Mouse (Mus musculus) stomach, embryonic 14.5 days (tissue): ENCODE data around the gene Gm15128. TPM values are rescaled to one million over a fixed set of nuclear protein-coding genes. Genes with fewer than 3 reads are reported as not detected.
"Not testable (repeated sequence)": the region's sequence is repeated elsewhere in the genome, so short reads cannot be mapped to it uniquely, and the experiment has no call there.

ENCODE experiments used
- ATAC-seq: fragments of 200-750 bp; cut with Nextera tagmentation; 2 replicates; pipeline ENCODE4 v1.8.0; 2017; ENCODE audit warnings: low read depth, moderate TSS enrichment; ENCODE audit not compliant: insufficient number of reproducible peaks, insufficient read depth, low FRiP score
- H3K27ac ChIP-seq: fragments of 300-500 bp; sonication (generic); 2 replicates; pipeline ENCODE4 v1.5.1; 2014; ENCODE audit warnings: mild to moderate bottlenecking, low read length, moderate library complexity, mixed read lengths
- H3K27me3 ChIP-seq: fragments of 300-500 bp; sonication (generic); 2 replicates; pipeline ENCODE4 v1.6.1; 2014; ENCODE audit warnings: low read length, control low read depth, mixed read lengths; ENCODE audit not compliant: control insufficient read depth, insufficient read depth
- H3K36me3 ChIP-seq: fragments of 300-500 bp; sonication (generic); 2 replicates; pipeline ENCODE4 v1.6.1; 2014; ENCODE audit warnings: mild to moderate bottlenecking, control low read depth, low read length, moderate library complexity, mixed read lengths; ENCODE audit not compliant: control insufficient read depth, insufficient read depth
- H3K4me1 ChIP-seq: fragments of 300-500 bp; sonication (generic); 2 replicates; pipeline ENCODE4 v1.6.1; 2014; ENCODE audit warnings: low read length, control low read depth, mixed read lengths; ENCODE audit not compliant: control insufficient read depth, insufficient read depth
- H3K4me2 ChIP-seq: fragments of 300-500 bp; sonication (generic); replicated peaks from 2 replicates; pipeline ENCODE4 v1.6.1; 2014; ENCODE audit warnings: low read depth, low read length, control low read depth
- H3K4me3 ChIP-seq: fragments of 300-500 bp; sonication (generic); 2 replicates; pipeline ENCODE4 v1.5.1; 2014; ENCODE audit warnings: low read depth, low read length, control low read depth
- H3K9ac ChIP-seq: fragments of 300-500 bp; sonication (generic); replicated peaks from 2 replicates; pipeline ENCODE4 v1.6.1; 2014; ENCODE audit warnings: low read depth, mild to moderate bottlenecking, control low read depth, low read length, moderate library complexity, mixed read lengths
- H3K9me3 ChIP-seq: fragments of 300-500 bp; sonication (generic); 2 replicates; pipeline ENCODE4 v1.6.1; 2016; ENCODE audit warnings: low read depth, low read length, control low read depth; ENCODE audit not compliant: control insufficient read depth
- WGBS: fragments of 180-500 bp; shearing (Covaris S2); extraction: QIAGEN DNeasy Blood & Tissue Kit; methylation state at CpG from one replicate; pipeline ENCODE4 v1.1.7; 2014; 5-methylcytosine and 5-hydroxymethylcytosine counted together
- polyA plus RNA-seq: library from polyadenylated mRNA; unstranded; fragments of >200 nt; fragmentation: Nextera tagmentation; extraction: Ambion mirVana; gene quantifications from 2 replicates; pipeline ENCODE4 v1.2.1, GENCODE M21; 2014

Gm15128 gene
- not detected in 2 replicates for polyA plus RNA-seq

DNA sequence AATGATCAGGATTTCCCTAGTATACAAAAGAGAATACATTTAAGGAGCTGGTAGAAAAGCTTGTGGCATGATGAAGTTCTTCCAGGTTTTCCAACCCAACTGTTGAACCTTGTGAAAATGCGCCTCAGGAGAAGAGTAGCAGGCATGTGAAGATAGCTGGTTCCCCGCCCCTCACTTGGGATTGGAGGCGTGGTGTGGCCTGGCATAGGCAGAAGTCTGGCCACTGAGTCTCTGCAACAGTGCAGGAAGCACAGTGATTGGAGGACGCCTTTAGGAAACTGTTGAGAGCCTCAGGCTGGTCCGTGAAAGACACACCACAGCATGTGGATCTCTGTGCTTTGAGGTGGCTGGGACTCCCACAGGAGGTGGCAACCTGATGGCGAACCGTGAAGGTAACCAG is at the start of gene Gm15128:
Gene Gm15128, plus strand, starts transcription at position 301 of the 400 bp plus-strand sequence.
- not testable (repeated sequence) for ATAC-seq, H3K36me3 ChIP-seq, H3K27ac ChIP-seq, H3K27me3 ChIP-seq, H3K9me3 ChIP-seq, H3K4me3 ChIP-seq, H3K4me1 ChIP-seq, H3K4me2 ChIP-seq, H3K9ac ChIP-seq
- 83% methylated on average over 7 of the region's 7 CpGs for WGBS

Other genes with a start within 250 kb of the Gm15128 start
- gene Lrch2, start 211.9 kb upstream of the Gm15128 start, polyA plus RNA-seq = 8.8 and 10.1 TPM in 2 replicates
- gene Gm15080, start 227.0 kb downstream of the Gm15128 start, polyA plus RNA-seq = not detected in 2 replicates